Mouse (Mus musculus) forebrain, embryonic 12.5 days (tissue): ENCODE measurements around the gene Cdh13. TPM values are rescaled to one million over a fixed set of nuclear protein-coding genes. Genes with fewer than 3 reads are reported as not detected.

Source experiments
- ATAC-seq: fragments of 200-750 bp; cut with Nextera tagmentation; 2 replicates; pipeline ENCODE4 v1.8.0; 2017; ENCODE audit warnings: moderate TSS enrichment; ENCODE audit not compliant: low FRiP score
- H3K27ac ChIP-seq: fragments of 300-500 bp; sonication (generic); 2 replicates; pipeline ENCODE4 v1.5.1; 2016; ENCODE audit warnings: mild to moderate bottlenecking
- H3K27me3 ChIP-seq: fragments of 300-500 bp; sonication (generic); 2 replicates; pipeline ENCODE4 v1.6.1; 2016; ENCODE audit warnings: mild to moderate bottlenecking
- H3K36me3 ChIP-seq: fragments of 300-500 bp; sonication (generic); replicated peaks from 2 replicates; pipeline ENCODE4 v1.6.1; 2016; ENCODE audit warnings: mild to moderate bottlenecking
- H3K4me1 ChIP-seq: fragments of 300-500 bp; sonication (generic); 2 replicates; pipeline ENCODE4 v1.6.1; 2016
- H3K4me2 ChIP-seq: fragments of 300-500 bp; sonication (generic); 2 replicates; pipeline ENCODE4 v1.6.1; 2016; ENCODE audit warnings: mild to moderate bottlenecking, moderate library complexity
- H3K4me3 ChIP-seq: fragments of 300-500 bp; sonication (generic); replicated peaks from 2 replicates; pipeline ENCODE4 v1.5.1; 2016; ENCODE audit warnings: mild to moderate bottlenecking
- H3K9ac ChIP-seq: fragments of 300-500 bp; sonication (generic); 2 replicates; pipeline ENCODE4 v1.6.1; 2016; ENCODE audit warnings: mild to moderate bottlenecking
- H3K9me3 ChIP-seq: fragments of 300-500 bp; sonication (generic); 2 replicates; pipeline ENCODE4 v1.6.1; 2016
- WGBS: fragments of 180-500 bp; shearing (Covaris S2); methylation state at CpG from one replicate; pipeline ENCODE4 v1.1.7; 2016; 5-methylcytosine and 5-hydroxymethylcytosine counted together
- polyA plus RNA-seq: library from polyadenylated mRNA; unstranded; fragments of >200 nt; fragmentation: Nextera tagmentation; extraction: Ambion mirVana; gene quantifications from 2 replicates; pipeline ENCODE4 v1.2.1, GENCODE M21; 2016

Gene Cdh13
- polyA plus RNA-seq, 1 experiment from 2014 or later: 10.8 TPM

DNA sequence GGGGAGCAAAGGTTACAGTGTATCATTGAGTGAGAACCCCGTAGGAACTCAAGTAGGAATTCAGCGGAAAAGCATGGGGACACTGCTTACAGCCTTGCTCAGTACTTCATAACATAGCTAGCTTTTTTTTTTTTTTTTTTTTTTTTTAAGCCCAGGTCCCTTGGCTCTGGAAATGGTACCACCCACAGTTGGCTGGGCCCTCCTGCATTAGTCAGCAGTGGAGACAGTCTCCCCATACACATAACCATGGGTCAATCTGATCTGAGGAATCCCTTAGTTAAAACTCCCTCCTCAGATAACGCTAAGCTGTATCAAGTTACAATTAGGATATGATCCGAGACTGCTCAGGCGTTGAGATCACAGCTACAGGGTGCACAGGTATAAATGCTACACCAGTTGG, 344.2 kb downstream of the Cdh13 start:
- H3K36me3 ChIP-seq: no peaks in the 10 kb centered on the region
- H3K9me3 ChIP-seq: no peaks in the 10 kb centered on the region

DNA sequence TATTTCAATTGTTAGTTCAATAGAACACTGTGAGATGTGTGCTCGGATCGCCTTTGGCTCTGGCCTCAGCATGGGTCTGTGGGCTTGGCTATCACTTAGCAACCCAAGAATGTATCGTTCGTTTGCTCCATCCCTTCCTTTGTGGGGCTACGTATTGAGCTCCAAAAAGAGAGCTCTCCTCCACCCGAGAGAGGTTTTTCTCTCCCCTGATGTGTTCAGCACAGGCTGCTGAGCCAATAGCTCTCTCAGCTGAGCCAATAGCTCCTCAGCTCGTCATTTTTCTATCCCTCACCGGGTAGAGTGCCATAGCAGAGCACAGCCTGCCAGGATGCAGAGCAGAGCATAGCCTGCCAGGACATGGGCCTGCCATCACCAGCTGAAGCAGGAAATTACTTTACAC, 345.2 kb downstream of the Cdh13 start:
- no peak for ATAC-seq
- H3K4me1 ChIP-seq: no peaks in the 10 kb centered on the region

More for the DNA sequence above, 344.2 kb downstream of the Cdh13 start:
- WGBS: 86% methylated on average over 5 of the region's 5 CpGs
- ATAC-seq: no peak
- Histone ChIP-seq H3K4me1 (no peaks in the 10 kb centered on the region), H3K27me3 (no peaks in the 10 kb centered on the region), H3K4me2 (no peak overlapping the region), H3K9ac (no peak overlapping the region), H3K4me3 (no peak overlapping the region), H3K27ac (no peak overlapping the region)

DNA sequence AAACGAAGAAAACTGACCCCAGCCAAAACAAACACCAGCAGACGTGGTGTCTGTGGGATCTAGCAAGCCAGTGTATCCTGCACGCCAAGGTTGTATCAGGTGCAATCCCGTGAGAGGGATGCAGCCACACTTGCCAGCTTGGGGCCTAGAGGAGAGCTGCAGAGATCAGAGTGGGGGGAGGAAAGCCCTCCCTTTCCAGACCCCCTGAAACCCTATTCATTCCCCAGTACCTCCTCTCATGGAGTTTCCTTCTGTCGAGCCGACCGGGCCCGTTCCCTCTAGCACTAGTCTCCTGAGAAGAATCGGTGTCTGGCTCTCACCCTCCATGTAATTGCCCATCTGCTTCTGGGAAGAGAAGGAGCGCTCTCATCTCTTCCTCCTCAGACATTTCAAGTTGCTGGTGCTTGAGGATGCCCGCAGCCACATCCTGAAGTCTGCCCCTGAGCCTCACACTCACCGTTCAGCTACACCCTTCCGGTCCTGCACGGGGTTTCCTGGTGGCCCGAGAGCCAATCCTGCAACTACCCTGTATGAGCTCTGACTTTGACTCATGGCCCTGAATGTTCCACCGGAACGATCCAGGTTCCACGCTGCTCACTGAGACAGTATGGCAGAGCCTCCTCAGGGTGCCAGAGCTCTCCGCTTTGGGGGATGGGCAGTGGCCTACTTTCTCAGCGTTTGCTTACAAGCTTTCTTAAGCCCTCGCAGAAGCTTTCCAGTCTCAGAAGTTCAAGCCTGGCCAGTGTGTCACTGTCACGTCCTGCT, 351.9 kb downstream of the Cdh13 start:
- H3K27ac ChIP-seq: no peak overlapping the region
- H3K27me3 ChIP-seq: no peaks in the 10 kb centered on the region
- no peak overlapping the region for H3K9ac ChIP-seq
- H3K36me3 ChIP-seq: no peaks in the 10 kb centered on the region
- no peak overlapping the region for H3K4me3 ChIP-seq
- no peak overlapping the region for H3K4me2 ChIP-seq
- no peak for ATAC-seq
- H3K9me3 ChIP-seq: no peaks in the 10 kb centered on the region
- 72% methylated on average over 22 of the region's 22 CpGs for WGBS
- H3K4me1 ChIP-seq: no peaks in the 10 kb centered on the region

More for the DNA sequence above, 345.2 kb downstream of the Cdh13 start:
- Histone ChIP-seq H3K27me3 (no peaks in the 10 kb centered on the region), H3K4me2 (no peak overlapping the region), H3K9ac (no peak overlapping the region), H3K4me3 (no peak overlapping the region), H3K27ac (no peak overlapping the region), H3K36me3 (no peaks in the 10 kb centered on the region), H3K9me3 (no peaks in the 10 kb centered on the region)
- 63% methylated on average over 8 of the region's 8 CpGs for WGBS

DNA sequence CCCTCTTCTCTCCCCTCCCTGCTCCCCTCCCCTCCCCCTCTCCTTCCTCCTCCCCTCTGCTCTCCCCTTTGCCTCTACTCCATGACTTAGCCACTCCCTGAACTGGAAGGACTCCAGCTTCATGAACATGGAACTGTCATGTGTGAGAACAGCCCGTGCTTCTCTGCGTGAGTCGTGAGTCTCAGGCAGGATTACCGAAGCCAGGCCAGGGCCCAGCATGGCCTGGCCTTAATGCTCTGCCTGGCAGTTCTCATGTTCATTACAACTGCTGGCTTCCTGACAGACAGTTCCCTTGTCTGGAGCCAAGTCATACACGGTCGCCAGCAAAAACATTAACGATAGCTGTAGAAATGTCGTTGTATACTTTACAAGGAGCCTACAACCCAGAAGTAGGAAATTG, 356.1 kb downstream of the Cdh13 start:
- no peak overlapping the region for H3K4me3 ChIP-seq
- H3K9me3 ChIP-seq: no peaks in the 10 kb centered on the region

DNA sequence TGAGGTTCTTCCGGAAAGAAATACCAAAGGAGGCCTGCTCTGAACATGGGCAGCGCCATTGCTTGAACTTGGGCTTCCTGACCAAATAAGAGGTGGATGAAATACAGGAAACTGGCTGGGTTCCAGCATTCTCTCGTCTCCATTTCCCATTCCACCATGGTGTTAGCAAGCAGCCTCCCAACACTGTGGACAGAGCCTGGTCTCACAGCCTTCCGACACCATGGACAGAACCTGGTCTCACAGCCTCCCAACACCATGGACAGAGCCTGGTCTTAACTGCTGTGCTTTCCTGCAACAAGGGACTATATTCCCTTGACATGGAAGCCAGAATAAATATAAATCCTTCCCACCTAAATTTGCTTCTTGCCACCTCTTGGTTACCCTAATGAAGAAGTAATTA, 358.3 kb downstream of the Cdh13 start:
- H3K4me2 ChIP-seq: no peak overlapping the region
- no peaks in the 10 kb centered on the region for H3K4me1 ChIP-seq
- no peak overlapping the region for H3K9ac ChIP-seq
- no peaks in the 10 kb centered on the region for H3K9me3 ChIP-seq
- no peaks in the 10 kb centered on the region for H3K27me3 ChIP-seq
- no peaks in the 10 kb centered on the region for H3K36me3 ChIP-seq
- 83% methylated on average over 4 of the region's 4 CpGs for WGBS
- H3K4me3 ChIP-seq: no peak overlapping the region
- no peak overlapping the region for H3K27ac ChIP-seq
- no peak for ATAC-seq

More for the DNA sequence above, 356.1 kb downstream of the Cdh13 start:
- no peak overlapping the region for H3K9ac ChIP-seq
- H3K4me2 ChIP-seq: no peak overlapping the region
- no peaks in the 10 kb centered on the region for H3K27me3 ChIP-seq
- ATAC-seq: no peak
- H3K27ac ChIP-seq: no peak overlapping the region
- H3K36me3 ChIP-seq: no peaks in the 10 kb centered on the region
- no peaks in the 10 kb centered on the region for H3K4me1 ChIP-seq
- 93% methylated on average over 8 of the region's 8 CpGs for WGBS

DNA sequence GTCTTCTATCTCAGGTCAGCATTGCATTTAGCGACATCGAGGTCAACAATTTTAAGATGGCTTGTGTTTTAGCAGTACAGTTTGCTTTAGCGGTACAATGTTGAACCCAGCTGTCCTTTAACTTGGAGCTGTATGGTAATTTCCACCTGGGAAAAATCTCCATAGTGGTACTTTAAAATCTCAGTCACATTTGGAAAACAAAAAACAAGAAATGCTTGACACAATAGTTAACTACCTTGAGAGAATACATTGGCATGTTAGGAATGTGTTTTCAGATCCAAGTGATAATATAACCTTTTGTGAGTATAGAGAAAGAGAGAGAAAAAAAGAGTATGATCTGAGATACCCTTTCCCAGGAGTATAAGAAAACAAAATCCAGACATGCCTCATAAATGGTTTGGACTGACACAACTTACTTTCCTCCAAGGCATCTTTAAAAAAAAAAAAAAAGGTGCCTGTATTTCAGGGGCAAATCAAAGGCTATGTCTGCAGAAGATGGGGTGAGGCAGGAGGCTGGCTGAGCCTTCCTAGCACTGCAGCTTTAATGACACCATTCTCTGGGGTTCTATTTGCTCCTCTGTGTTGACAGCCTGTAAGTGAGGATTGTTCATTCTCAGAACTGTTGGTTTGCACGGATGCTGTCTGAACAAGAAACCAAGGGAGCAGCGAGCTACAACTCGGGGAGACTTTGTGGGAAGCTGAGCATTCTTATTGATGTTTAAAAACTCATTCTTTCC, 365.4 kb downstream of the Cdh13 start:
- Histone ChIP-seq H3K4me1 (peaks cover 2% of the 10 kb centered on the region; the same call in 1 of the 2 replicates), H3K27ac (no peak overlapping the region), H3K9ac (no peak overlapping the region), H3K36me3 (no peaks in the 10 kb centered on the region), H3K9me3 (no peaks in the 10 kb centered on the region), H3K4me2 (no peak overlapping the region), H3K27me3 (no peaks in the 10 kb centered on the region), H3K4me3 (no peak overlapping the region)
- ATAC-seq: no peak
- 79% methylated on average over 6 of the region's 6 CpGs for WGBS

DNA sequence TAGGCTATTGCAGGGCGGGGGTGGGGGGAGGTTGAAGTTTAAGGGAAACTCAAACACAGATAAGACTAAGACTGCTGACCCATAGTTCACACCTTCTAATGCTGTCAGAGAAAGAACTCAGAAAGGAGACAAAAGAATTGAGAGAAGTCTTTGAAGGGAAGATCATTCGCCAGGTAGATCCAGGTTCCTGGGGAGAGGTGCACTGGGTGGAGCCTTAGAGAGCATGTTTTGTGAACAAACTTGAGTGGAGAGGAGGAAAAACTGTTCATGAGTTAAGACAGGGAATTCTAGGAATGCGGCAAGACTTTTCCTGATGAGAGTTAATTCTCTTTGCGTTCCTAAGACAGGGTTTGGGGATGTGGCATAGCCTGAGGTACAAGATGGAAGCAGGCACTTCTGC, 366.4 kb downstream of the Cdh13 start:
- no peak overlapping the region for H3K27ac ChIP-seq
- no peak for ATAC-seq
- WGBS: 87% methylated on average over 4 of the region's 4 CpGs
- H3K4me3 ChIP-seq: no peak overlapping the region
- no peaks in the 10 kb centered on the region for H3K36me3 ChIP-seq
- no peak overlapping the region for H3K9ac ChIP-seq
- no peaks in the 10 kb centered on the region for H3K9me3 ChIP-seq
- H3K27me3 ChIP-seq: no peaks in the 10 kb centered on the region
- peaks cover 8% of the 10 kb centered on the region for H3K4me1 ChIP-seq
- H3K4me2 ChIP-seq: no peak overlapping the region

DNA sequence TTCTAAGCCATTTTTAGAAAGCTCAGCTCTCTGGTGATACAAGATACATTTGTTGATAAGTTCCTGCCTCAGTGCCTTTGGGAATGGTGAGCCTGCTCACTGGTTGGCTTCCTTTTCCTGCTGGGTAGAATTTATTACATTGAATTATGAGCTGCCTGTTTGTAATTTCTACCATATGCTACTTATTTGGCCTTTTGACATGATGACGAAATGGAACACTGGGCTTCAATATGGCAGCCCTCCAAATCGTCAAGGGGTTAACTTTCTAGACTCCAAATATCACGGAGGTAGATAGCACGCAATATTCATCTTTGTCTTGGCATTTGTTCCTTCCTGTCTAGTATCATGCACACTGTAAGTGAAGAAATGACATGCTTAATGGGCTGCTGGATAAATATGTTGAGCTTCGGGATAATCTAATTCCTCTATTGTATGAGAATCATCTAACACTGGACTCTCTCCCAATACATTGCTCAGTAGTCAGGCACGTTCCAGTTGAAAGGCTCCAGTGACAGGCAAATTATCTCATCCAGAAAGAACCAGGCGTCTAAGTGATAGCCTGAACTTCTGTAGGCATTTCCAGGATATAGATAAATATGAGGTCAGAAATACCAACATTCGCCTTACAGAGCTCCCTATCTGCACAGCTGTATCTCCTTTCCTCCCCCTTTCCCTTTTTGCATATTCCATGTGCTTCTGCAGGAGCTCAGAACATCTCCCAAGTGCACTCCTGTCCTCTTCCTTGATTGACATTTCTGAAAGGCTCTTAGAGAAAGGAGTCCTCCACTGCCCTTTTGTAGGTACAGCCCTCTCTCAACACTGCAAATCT, 378.7 kb downstream of the Cdh13 start:
- Histone ChIP-seq H3K27me3 (no peaks in the 10 kb centered on the region), H3K9me3 (no peaks in the 10 kb centered on the region), H3K27ac (no peak overlapping the region), H3K4me1 (no peaks in the 10 kb centered on the region), H3K4me3 (no peak overlapping the region), H3K9ac (no peak overlapping the region), H3K36me3 (no peaks in the 10 kb centered on the region), H3K4me2 (no peak overlapping the region)
- WGBS: 84% methylated on average over 8 of the region's 8 CpGs
- ATAC-seq: no peak

DNA sequence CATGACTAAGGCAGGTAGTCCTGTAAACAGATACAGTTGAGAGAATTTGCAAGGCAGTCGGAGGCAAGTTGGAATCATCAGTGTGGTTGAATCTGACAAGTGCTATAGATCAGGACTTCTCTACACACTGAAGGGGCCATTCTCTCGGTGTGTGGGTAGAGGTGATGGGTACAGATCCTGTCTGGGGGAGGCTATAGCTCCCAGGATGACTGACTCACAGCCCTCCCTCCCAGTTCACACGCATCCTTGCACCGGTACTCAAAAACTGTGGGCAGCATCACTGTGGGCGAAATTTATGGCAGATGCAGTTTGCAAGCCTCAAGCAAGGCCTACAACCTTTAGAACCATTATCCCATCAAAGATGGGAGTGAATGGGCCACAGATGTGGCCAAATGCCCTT, 381.5 kb downstream of the Cdh13 start:
- Histone ChIP-seq H3K36me3 (no peaks in the 10 kb centered on the region), H3K4me3 (no peak overlapping the region), H3K9ac (no peak overlapping the region), H3K27ac (no peak overlapping the region), H3K27me3 (no peaks in the 10 kb centered on the region), H3K4me2 (no peak overlapping the region), H3K9me3 (no peaks in the 10 kb centered on the region), H3K4me1 (peaks cover 4% of the 10 kb centered on the region; the same call in 1 of the 2 replicates)
- no peak for ATAC-seq
- 85% methylated on average over 5 of the region's 5 CpGs for WGBS

DNA sequence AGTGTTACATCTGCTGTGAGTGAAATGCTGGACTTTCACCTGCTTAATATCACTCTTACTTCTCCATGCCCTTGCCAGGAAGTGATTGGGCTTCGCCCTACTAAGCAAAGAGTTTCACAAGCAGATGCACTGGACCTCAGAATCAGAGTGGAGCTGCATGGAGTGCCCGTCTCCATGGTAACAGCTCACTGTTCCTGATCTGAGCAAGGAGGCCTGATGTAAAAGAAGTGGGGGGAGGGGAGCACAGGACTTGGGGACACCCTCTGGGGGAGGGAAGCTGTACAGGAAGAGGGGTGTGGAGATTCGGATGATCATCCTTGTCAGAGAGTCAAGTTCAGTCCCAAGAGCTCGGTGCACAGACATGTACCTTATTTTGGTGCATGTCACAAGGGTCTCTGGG, 384.2 kb downstream of the Cdh13 start:
- Histone ChIP-seq H3K4me1 (peaks cover 4% of the 10 kb centered on the region; the same call in 1 of the 2 replicates), H3K9me3 (no peaks in the 10 kb centered on the region), H3K36me3 (no peaks in the 10 kb centered on the region), H3K27ac (no peak overlapping the region), H3K9ac (no peak overlapping the region), H3K4me2 (no peak overlapping the region), H3K27me3 (no peaks in the 10 kb centered on the region), H3K4me3 (no peak overlapping the region)
- 84% methylated on average over 4 of the region's 4 CpGs for WGBS
- ATAC-seq: no peak

DNA sequence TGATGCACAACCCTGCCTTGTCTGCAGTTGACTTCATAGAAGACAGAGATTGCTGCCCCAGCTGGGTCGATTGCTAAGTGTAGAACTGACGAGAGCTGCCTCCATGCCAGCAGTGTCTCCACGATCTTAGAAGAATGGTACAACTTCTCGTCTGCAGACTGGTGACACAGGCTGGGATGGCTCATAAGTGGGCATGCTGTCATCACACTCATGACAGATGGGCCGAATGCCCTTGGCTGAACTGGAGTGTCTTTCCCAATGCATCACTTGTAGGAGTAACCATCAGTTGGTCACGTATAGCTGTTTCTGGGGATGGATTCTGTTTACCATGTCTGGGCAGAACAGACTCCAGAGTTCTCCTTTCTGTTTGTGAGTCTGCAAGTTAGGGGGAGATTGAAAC, 392.7 kb downstream of the Cdh13 start:
- Histone ChIP-seq H3K9ac (no peak overlapping the region), H3K36me3 (no peaks in the 10 kb centered on the region), H3K27ac (no peak overlapping the region), H3K4me2 (no peak overlapping the region), H3K4me3 (no peak overlapping the region), H3K9me3 (no peaks in the 10 kb centered on the region), H3K27me3 (no peaks in the 10 kb centered on the region), H3K4me1 (no peaks in the 10 kb centered on the region)
- 96% methylated on average over 6 of the region's 6 CpGs for WGBS
- no peak for ATAC-seq

DNA sequence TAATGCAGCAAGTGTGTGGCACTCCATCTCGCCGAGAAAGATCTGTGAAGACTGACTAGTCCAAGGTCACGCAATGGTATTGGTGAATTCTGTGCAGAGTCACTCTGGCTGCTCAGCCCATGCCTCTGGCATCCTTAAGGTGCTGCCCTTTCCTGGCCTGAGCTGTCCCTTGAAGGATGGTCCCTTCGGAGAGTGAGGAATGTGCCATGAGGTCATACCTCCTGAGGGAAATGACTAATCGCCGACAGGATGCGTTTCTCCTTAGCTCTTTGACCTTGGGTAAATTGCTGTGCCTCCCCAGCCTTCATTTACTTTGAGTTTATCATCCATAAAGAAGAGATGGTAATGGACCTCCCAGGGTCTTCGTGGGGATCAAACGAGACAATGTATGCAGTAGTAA, 395.8 kb downstream of the Cdh13 start:
- no peak for ATAC-seq
- Histone ChIP-seq H3K9me3 (no peaks in the 10 kb centered on the region), H3K4me1 (no peaks in the 10 kb centered on the region), H3K4me2 (no peak overlapping the region), H3K9ac (no peak overlapping the region), H3K4me3 (no peak overlapping the region), H3K27me3 (no peaks in the 10 kb centered on the region), H3K27ac (no peak overlapping the region), H3K36me3 (no peaks in the 10 kb centered on the region)
- WGBS: 86% methylated on average over 9 of the region's 9 CpGs
